Mouse (Mus musculus): Measurements from ENCODE around the gene Olfr718-ps1. TPM values are rescaled to one million over a fixed set of nuclear protein-coding genes. Genes with fewer than 3 reads are reported as not detected.
"Not testable (repeated sequence)": the region's sequence is repeated elsewhere in the genome, so short reads cannot be mapped to it uniquely, and the experiment has no call there.

The Olfr718-ps1 gene
- polyA plus RNA-seq, 1 experiment from 2014 or later = not detected

DNA sequence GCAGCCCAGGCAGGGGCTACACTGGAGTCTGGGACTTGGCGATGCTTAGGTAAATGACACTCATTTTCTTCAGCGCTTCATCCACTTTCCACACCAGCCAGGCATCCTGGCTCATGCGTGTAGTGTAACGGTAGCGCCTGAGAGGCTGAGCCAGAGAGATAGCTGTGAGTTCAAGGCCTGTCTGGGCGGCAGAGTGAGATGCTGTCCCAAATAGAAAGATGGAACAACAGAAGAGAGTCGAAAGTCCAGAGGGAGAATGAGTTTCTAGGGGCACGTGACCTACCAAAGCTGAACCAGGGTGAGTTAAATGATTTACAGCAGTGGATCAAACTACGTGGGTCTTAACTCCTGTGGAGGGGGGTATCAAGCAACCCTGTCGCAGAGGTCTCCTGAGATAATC, 6.4 kb upstream of the Olfr718-ps1 start:
- H3K4me3 ChIP-seq (replicated peaks; ENCODE audit: low read depth, low read length) = no peak overlapping the region
- TF ChIP-seq CTCF (IDR thresholded peaks at IDR 0.05; ENCODE audit: low read depth) = no peak
- no peaks in the 10 kb centered on the region for H3K4me1 ChIP-seq (replicated peaks; ENCODE audit: insufficient read depth, low read length)
- no peak for ATAC-seq (replicated peaks; ENCODE audit: low FRiP score, low read depth)
- H3K27ac ChIP-seq = no peak overlapping the region
- H3K27me3 ChIP-seq (ENCODE audit: insufficient read depth, low read length) = peaks cover 10% of the 10 kb centered on the region
- WGBS = 81% methylated on average over 10 of the region's 10 CpGs
- H3K9me3 ChIP-seq (replicated peaks; ENCODE audit: low read length) = no peaks in the 10 kb centered on the region
- DNase-seq (ENCODE audit: low spot score) = no peak
- no peak overlapping the region for H3K4me2 ChIP-seq (ENCODE audit: low read length)
- no peak overlapping the region for H3K9ac ChIP-seq (ENCODE audit: low read depth, low read length)
- H3K36me3 ChIP-seq (ENCODE audit: insufficient read depth, low read length) = no peaks in the 10 kb centered on the region

DNA sequence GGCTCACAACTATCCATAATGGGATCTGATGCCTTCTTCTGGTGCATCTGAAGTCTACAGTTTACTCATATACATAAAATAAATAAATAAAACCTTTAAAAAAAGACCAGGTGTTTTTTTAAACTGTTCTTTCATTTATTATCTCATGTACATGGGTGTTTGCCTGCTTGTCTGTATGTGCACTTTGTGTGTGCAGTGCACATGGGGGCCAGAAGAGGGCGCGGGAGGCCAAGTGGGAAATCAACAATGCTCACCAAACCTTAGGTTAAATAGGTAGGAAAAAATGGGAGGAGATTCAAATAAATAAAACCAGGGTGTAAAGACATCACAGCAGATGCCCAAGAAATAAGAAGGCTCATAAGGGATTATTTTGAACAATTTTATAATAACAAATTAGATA, 2.7 kb upstream of the Olfr718-ps1 start:
- no peak for TF ChIP-seq CTCF (IDR thresholded peaks at IDR 0.05; ENCODE audit: low read depth)

DNA sequence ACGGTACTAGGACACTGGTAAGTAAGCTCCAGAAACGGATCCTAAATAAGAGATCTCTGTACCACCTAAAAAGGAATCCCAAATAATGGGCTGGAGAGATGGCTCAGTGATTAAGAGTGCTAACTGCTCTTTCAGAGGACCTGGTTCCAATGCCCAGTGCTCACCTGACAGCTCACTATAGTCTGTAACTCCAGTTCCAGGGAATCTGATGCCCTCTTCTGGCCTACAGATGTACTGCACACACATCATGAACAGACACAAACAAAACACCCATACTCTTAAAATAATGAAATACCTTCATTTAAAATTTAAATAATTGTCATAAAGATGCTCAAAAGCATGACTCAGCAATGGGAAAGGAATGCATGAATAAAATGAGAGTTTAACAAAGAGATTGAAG, 2.2 kb upstream of the Olfr718-ps1 start:
- Histone ChIP-seq H3K4me1 (replicated peaks; ENCODE audit: insufficient read depth, low read length) (no peaks in the 10 kb centered on the region), H3K4me2 (ENCODE audit: low read length) (no peak overlapping the region), H3K4me3 (replicated peaks; ENCODE audit: low read depth, low read length) (no peak overlapping the region), H3K36me3 (ENCODE audit: insufficient read depth, low read length) (no peaks in the 10 kb centered on the region), H3K9me3 (replicated peaks; ENCODE audit: low read length) (no peaks in the 10 kb centered on the region), H3K27me3 (ENCODE audit: insufficient read depth, low read length) (no peaks in the 10 kb centered on the region), H3K27ac (no peak overlapping the region), H3K9ac (ENCODE audit: low read depth, low read length) (no peak overlapping the region)
- DNase-seq (ENCODE audit: low spot score) = no peak
- 96% methylated on average over 2 of the region's 2 CpGs for WGBS
- TF ChIP-seq CTCF (IDR thresholded peaks at IDR 0.05; ENCODE audit: low read depth) = no peak
- no peak for ATAC-seq (replicated peaks; ENCODE audit: low FRiP score, low read depth)

More for the DNA sequence above, 2.7 kb upstream of the Olfr718-ps1 start:
- Histone ChIP-seq H3K27me3 (ENCODE audit: insufficient read depth, low read length) (no peaks in the 10 kb centered on the region), H3K9ac (ENCODE audit: low read depth, low read length) (no peak overlapping the region), H3K36me3 (ENCODE audit: insufficient read depth, low read length) (no peaks in the 10 kb centered on the region), H3K27ac (no peak overlapping the region), H3K4me3 (replicated peaks; ENCODE audit: low read depth, low read length) (no peak overlapping the region), H3K4me2 (ENCODE audit: low read length) (no peak overlapping the region), H3K4me1 (replicated peaks; ENCODE audit: insufficient read depth, low read length) (no peaks in the 10 kb centered on the region), H3K9me3 (replicated peaks; ENCODE audit: low read length) (no peaks in the 10 kb centered on the region)
- 82% methylated on average over 2 of the region's 2 CpGs for WGBS
- ATAC-seq (replicated peaks; ENCODE audit: low FRiP score, low read depth) (no peak), DNase-seq (ENCODE audit: low spot score) (no peak)

DNA sequence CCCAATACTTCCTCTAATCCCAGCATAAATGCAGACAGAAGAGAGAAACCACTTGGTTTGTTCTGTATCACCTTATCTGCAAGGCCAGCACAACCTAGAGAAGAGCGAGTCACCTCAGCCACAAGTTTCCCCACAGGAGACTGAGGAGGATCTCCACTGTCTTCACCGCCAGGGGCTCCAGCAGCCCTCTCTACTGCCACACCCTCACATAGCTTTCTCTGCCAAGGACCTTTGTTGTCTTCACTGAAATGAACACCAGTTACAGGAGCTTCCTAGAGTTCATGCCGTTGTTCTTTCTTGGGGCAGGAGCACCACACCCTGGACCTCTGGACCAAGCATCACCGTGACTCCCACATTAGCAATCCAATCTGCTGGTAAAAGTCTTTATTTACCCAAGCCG, 1.3 kb upstream of the Olfr718-ps1 start:
- ATAC-seq (replicated peaks; ENCODE audit: low FRiP score, low read depth) (no peak), DNase-seq (ENCODE audit: low spot score) (no peak)
- H3K9ac ChIP-seq (ENCODE audit: low read depth, low read length) = no peak overlapping the region
- H3K4me1 ChIP-seq (replicated peaks; ENCODE audit: insufficient read depth, low read length) = no peaks in the 10 kb centered on the region
- 83% methylated on average over 5 of the region's 5 CpGs for WGBS
- H3K36me3 ChIP-seq (ENCODE audit: insufficient read depth, low read length) = no peaks in the 10 kb centered on the region
- H3K27ac ChIP-seq = no peak overlapping the region
- H3K4me3 ChIP-seq (replicated peaks; ENCODE audit: low read depth, low read length) = no peak overlapping the region
- H3K4me2 ChIP-seq (ENCODE audit: low read length) = no peak overlapping the region
- H3K9me3 ChIP-seq (replicated peaks; ENCODE audit: low read length) = no peaks in the 10 kb centered on the region
- no peaks in the 10 kb centered on the region for H3K27me3 ChIP-seq (ENCODE audit: insufficient read depth, low read length)
- no peak for TF ChIP-seq CTCF (IDR thresholded peaks at IDR 0.05; ENCODE audit: low read depth)

DNA sequence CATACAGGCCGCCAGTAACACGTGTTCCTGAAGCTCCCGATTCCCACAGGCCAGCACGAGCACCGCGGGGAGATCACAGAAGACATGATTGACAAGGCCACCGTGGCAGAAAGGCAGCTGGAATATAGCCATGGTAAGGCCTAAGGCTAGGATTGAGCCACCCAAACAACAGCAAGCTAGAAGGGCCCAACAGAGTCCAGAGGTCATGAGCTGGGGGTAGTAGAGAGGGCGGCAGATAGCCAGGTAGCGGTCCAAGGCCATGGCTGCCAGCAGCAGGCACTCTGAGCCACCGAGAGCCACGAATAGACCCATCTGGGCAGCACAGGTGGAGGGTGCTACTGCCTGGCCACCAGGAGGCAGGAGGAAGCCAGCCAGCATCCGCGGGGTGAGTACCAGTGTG, 9.8 kb downstream of the Olfr718-ps1 start:
- H3K9ac ChIP-seq (ENCODE audit: low read depth, low read length) = no peak overlapping the region
- H3K9me3 ChIP-seq (replicated peaks; ENCODE audit: low read length) = no peaks in the 10 kb centered on the region
- 90% methylated on average over 13 of the region's 13 CpGs for WGBS
- H3K27ac ChIP-seq = no peak overlapping the region
- DNase-seq (ENCODE audit: low spot score) (no peak), ATAC-seq (replicated peaks; ENCODE audit: low FRiP score, low read depth) (no peak)
- no peaks in the 10 kb centered on the region for H3K4me1 ChIP-seq (replicated peaks; ENCODE audit: insufficient read depth, low read length)
- no peaks in the 10 kb centered on the region for H3K36me3 ChIP-seq (ENCODE audit: insufficient read depth, low read length)
- H3K27me3 ChIP-seq (ENCODE audit: insufficient read depth, low read length) = no peaks in the 10 kb centered on the region
- H3K4me3 ChIP-seq (replicated peaks; ENCODE audit: low read depth, low read length) = no peak overlapping the region
- no peak for TF ChIP-seq CTCF (IDR thresholded peaks at IDR 0.05; ENCODE audit: low read depth)
- no peak overlapping the region for H3K4me2 ChIP-seq (ENCODE audit: low read length)

DNA sequence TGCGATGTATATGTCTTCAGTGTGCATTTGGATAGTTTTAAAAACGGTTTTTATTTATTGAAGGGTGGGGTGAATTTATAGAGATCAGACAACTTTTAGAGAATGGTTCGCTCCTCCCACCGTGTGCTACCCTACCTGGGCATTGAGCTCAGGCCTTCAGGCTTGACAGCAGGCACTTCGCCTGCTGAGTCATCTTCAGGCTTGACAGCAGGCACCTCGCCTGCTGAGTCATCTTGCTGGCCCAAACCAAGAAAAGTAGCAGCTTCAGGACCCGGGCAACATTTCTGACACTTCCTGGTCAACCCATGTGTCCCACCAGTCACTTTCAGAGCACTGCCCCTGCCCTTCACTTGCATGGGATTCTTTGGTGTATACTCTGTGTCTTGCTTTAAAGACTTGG, 12.3 kb downstream of the Olfr718-ps1 start:
- no peak overlapping the region for H3K4me2 ChIP-seq (ENCODE audit: low read length)
- WGBS = 91% methylated on average over 7 of the region's 7 CpGs
- no peaks in the 10 kb centered on the region for H3K4me1 ChIP-seq (replicated peaks; ENCODE audit: insufficient read depth, low read length)
- no peak overlapping the region for H3K4me3 ChIP-seq (replicated peaks; ENCODE audit: low read depth, low read length)
- no peaks in the 10 kb centered on the region for H3K27me3 ChIP-seq (ENCODE audit: insufficient read depth, low read length)
- no peak for ATAC-seq (replicated peaks; ENCODE audit: low FRiP score, low read depth)
- no peak overlapping the region for H3K9ac ChIP-seq (ENCODE audit: low read depth, low read length)
- TF ChIP-seq CTCF (IDR thresholded peaks at IDR 0.05; ENCODE audit: low read depth) = no peak
- H3K9me3 ChIP-seq (replicated peaks; ENCODE audit: low read length) = no peaks in the 10 kb centered on the region
- no peaks in the 10 kb centered on the region for H3K36me3 ChIP-seq (ENCODE audit: insufficient read depth, low read length)
- DNase-seq (ENCODE audit: low spot score) = no peak
- H3K27ac ChIP-seq = no peak overlapping the region

DNA sequence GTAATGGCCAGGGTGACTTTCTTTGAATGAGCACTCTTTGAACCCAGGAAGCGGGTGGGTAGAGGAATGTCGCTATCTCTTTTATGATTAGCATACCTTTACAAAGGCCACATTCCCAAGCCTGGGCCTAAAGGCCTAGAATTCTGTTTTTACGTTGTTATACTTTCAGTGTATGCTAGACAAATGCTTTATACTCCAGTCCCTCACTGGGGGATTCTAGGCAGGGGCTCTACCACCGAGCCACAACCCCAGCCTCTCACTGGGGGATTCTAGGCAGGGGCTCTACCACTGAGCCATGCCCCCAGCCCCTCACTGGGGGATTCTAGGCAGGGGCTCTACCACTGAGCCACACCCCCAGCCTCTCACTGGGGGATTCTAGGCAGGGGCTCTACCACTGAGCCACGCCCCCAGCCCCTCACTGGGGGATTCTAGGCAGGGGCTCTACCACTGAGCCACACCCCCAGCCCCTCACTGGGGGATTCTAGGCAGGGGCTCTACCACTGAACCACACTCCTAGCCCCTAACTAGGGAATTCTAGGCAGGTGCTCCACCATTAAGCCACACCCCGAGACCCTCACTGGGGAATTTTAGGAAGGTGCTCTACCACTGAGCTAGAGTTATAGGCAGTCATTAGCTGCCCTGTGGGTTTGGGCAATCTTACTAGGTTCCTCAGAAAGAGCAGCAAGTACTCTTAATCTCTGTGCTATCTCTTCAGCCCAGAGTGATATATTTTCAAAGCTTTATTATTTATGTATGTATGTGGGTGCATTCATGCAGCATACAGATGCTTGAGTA, 13.0 kb downstream of the Olfr718-ps1 start:
- DNase-seq (ENCODE audit: low spot score); H3K4me3 ChIP-seq (replicated peaks; ENCODE audit: low read depth, low read length); H3K9ac ChIP-seq (ENCODE audit: low read depth, low read length); H3K36me3 ChIP-seq (ENCODE audit: insufficient read depth, low read length); H3K27ac ChIP-seq; H3K4me2 ChIP-seq (ENCODE audit: low read length); H3K9me3 ChIP-seq (replicated peaks; ENCODE audit: low read length); H3K4me1 ChIP-seq (replicated peaks; ENCODE audit: insufficient read depth, low read length); H3K27me3 ChIP-seq (ENCODE audit: insufficient read depth, low read length); ATAC-seq (replicated peaks; ENCODE audit: low FRiP score, low read depth): not testable (repeated sequence)
- 82% methylated on average over 3 of the region's 6 CpGs for WGBS
